Mouse (Mus musculus): ENCODE results near the gene Espn. TPM values are rescaled to one million over a fixed set of nuclear protein-coding genes. Genes with fewer than 3 reads are reported as not detected.

Gene Espn
- polyA plus RNA-seq, 1 experiment from 2014 or later = 4.0 TPM

- DNase-seq (ENCODE audit: low spot score) = no peak
Measured at GRCm38 (mm10) chr4:152092751-152093293, 59.3 kb downstream of the Espn start.

DNA sequence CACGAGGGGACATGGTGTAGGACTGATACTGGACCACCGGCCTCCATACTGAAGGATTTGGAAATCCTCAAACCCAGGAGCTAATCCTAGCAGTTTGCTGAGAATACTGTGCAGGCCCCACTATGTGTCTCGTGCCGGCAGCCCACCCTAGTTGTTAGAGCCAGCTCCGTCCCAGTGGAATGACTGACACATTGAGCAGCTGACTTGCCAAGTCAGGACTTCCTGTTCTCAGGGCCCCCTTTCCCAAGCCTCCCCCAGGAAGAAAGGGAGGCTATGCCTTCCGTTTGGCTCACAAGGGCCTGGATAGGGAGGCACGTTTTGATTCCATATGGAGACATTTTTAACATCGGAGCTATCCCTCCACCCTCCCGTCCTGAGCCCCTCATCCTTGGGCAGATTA lies 62.0 kb downstream of the Espn start:
- 69% methylated on average over 9 of the region's 9 CpGs for WGBS
- H3K4me1 ChIP-seq = peaks cover 39% of the 10 kb centered on the region
- peaks cover 24% of the 10 kb centered on the region for H3K27me3 ChIP-seq (ENCODE audit: insufficient read depth, poor library complexity, severe bottlenecking)

More at GRCm38 (mm10) chr4:152092751-152093293, 59.3 kb downstream of the Espn start:
- Histone ChIP-seq H3K27ac (peak overlapping the region; percentile 47; the same call in 1 of the 2 replicates), H3K27me3 (ENCODE audit: insufficient read depth, poor library complexity, severe bottlenecking) (peaks cover 24% of the 10 kb centered on the region; the same call in 1 of the 2 replicates), H3K4me3 (no peak overlapping the region), H3K4me1 (peaks cover 47% of the 10 kb centered on the region), H3K36me3 (0 out of 2 replicates have a peak, but pooled peaks cover 2% of the 10 kb centered on the region), H3K9me3 (no peaks in the 10 kb centered on the region)
- 56% methylated on average over 8 of the region's 8 CpGs for WGBS

DNA sequence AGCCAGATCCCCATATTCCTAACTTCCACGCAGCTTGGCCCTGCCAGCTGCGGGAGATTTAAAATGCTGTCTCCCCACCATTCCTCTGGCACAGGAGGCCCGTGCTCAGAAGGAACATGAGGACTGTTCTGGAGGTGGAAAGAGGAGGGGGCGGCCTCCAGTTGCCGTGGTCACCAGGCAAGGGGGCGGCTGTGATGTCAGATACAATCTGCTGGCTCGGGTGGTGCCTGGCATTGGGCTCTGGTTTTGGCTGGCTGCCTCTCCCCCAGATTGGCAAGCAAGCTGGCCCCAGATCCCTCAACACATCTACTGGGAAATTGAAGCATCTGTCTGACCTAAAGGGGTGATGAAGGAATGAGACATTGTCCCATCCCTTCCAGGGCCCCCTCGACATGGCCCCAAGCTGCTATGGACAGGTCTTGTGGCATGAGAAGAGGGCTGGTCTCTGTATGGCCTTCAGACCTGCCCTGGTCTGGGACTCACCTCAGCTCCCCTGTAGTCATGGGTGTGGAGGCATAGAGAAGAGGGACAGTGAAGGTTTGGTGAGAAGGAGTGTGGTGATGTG lies 63.5 kb downstream of the Espn start:
- Histone ChIP-seq H3K27ac (no peak overlapping the region), H3K4me3 (0 out of 2 replicates have a peak overlapping the region, but pooled peaks have one; percentile 3), H3K27me3 (ENCODE audit: insufficient read depth, poor library complexity, severe bottlenecking) (peaks cover 33% of the 10 kb centered on the region), H3K9me3 (no peaks in the 10 kb centered on the region), H3K4me1 (peaks cover 39% of the 10 kb centered on the region), H3K36me3 (0 out of 2 replicates have a peak, but pooled peaks cover 2% of the 10 kb centered on the region)
- no peak for DNase-seq (ENCODE audit: low spot score)
- 60% methylated on average over 8 of the region's 8 CpGs for WGBS

More for the DNA sequence above, 62.0 kb downstream of the Espn start:
- H3K9me3 ChIP-seq = no peaks in the 10 kb centered on the region
- no peak overlapping the region for H3K27ac ChIP-seq
- H3K36me3 ChIP-seq = 0 out of 2 replicates have a peak, but pooled peaks cover 2% of the 10 kb centered on the region
- no peak for DNase-seq (ENCODE audit: low spot score)
- no peak overlapping the region for H3K4me3 ChIP-seq

- H3K4me1 ChIP-seq = peaks cover 37% of the 10 kb centered on the region
- H3K36me3 ChIP-seq = 0 out of 2 replicates have a peak, but pooled peaks cover 2% of the 10 kb centered on the region
- DNase-seq (ENCODE audit: low spot score) = no peak
- peaks cover 33% of the 10 kb centered on the region for H3K27me3 ChIP-seq (ENCODE audit: insufficient read depth, poor library complexity, severe bottlenecking)
- no peak overlapping the region for H3K27ac ChIP-seq
- H3K4me3 ChIP-seq = peak overlapping the region; percentile 91
- 45% methylated on average over 4 of the region's 4 CpGs for WGBS
- H3K9me3 ChIP-seq = no peaks in the 10 kb centered on the region
Measured at GRCm38 (mm10) chr4:152088133-152088532, 64.0 kb downstream of the Espn start.

GRCm38 (mm10) chr4:152087211-152088081 lies 64.7 kb downstream of the Espn start:
- Histone ChIP-seq H3K9me3 (no peaks in the 10 kb centered on the region), H3K4me3 (peak overlapping the region; percentile 91), H3K4me1 (peaks cover 30% of the 10 kb centered on the region), H3K27ac (peak overlapping the region; percentile 91), H3K36me3 (0 out of 2 replicates have a peak, but pooled peaks cover 2% of the 10 kb centered on the region), H3K27me3 (ENCODE audit: insufficient read depth, poor library complexity, severe bottlenecking) (peaks cover 33% of the 10 kb centered on the region)
- DNase-seq (ENCODE audit: low spot score) = no peak
- WGBS = 7% methylated on average over 12 of the region's 12 CpGs

DNA sequence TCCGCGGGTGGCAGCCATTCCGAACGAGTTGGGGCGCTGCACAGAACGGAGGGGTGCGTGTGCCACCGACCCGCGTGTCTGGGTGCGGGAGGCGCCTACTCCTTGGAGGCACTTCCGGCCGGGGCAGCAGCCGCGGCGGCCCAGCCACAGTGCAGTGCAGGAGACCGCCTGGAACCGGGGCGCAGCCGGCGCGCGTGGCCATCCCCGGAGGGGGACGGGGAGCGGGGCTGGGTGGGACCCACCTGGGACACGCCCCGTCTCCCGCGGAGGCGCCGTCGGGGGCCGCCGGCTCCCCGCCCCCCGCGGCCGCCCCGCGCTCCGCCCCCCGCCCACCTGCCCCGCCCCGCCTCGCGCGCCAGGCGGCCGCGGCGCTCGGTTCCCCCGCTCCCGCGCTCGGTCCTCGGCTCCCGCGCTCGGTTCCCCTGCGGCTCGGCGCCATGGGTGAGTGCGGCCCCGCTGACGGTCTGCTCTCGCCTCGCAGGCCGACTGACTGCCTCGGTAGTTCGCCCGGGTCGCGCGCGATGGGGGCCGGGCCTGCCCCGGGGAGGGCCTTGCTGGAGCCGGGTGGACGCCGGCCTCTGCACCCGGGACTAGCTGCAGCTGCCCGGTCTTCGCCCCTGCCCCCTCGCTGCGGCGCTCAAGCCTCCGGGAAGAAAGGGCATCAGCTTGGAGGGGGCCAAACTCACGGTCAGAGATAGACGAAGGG lies 65.5 kb downstream of the Espn start:
- peak; percentile 86 for DNase-seq (ENCODE audit: low spot score)
- Histone ChIP-seq H3K27me3 (ENCODE audit: insufficient read depth, poor library complexity, severe bottlenecking) (peaks cover 33% of the 10 kb centered on the region), H3K36me3 (no peaks in the 10 kb centered on the region), H3K9me3 (no peaks in the 10 kb centered on the region), H3K27ac (peak overlapping the region; percentile 91), H3K4me3 (peak overlapping the region; percentile 91), H3K4me1 (peaks cover 26% of the 10 kb centered on the region)
- under 1% methylated on average over 77 of the region's 92 CpGs for WGBS

- H3K27ac ChIP-seq = no peak overlapping the region
- H3K4me1 ChIP-seq = peaks cover 23% of the 10 kb centered on the region
- 78% methylated on average over 7 of the region's 7 CpGs for WGBS
- no peak for DNase-seq (ENCODE audit: low spot score)
- H3K27me3 ChIP-seq (ENCODE audit: insufficient read depth, poor library complexity, severe bottlenecking) = peaks cover 33% of the 10 kb centered on the region
- no peaks in the 10 kb centered on the region for H3K9me3 ChIP-seq
- no peaks in the 10 kb centered on the region for H3K36me3 ChIP-seq
- no peak overlapping the region for H3K4me3 ChIP-seq
Measured at GRCm38 (mm10) chr4:152084616-152085015, 67.6 kb downstream of the Espn start.

GRCm38 (mm10) chr4:152083611-152084220 lies 68.5 kb downstream of the Espn start:
- Histone ChIP-seq H3K4me1 (peaks cover 22% of the 10 kb centered on the region), H3K36me3 (no peaks in the 10 kb centered on the region), H3K27me3 (ENCODE audit: insufficient read depth, poor library complexity, severe bottlenecking) (peaks cover 30% of the 10 kb centered on the region), H3K9me3 (no peaks in the 10 kb centered on the region), H3K27ac (no peak overlapping the region), H3K4me3 (no peak overlapping the region)
- 80% methylated on average over 7 of the region's 7 CpGs for WGBS
- DNase-seq (ENCODE audit: low spot score) = no peak

DNA sequence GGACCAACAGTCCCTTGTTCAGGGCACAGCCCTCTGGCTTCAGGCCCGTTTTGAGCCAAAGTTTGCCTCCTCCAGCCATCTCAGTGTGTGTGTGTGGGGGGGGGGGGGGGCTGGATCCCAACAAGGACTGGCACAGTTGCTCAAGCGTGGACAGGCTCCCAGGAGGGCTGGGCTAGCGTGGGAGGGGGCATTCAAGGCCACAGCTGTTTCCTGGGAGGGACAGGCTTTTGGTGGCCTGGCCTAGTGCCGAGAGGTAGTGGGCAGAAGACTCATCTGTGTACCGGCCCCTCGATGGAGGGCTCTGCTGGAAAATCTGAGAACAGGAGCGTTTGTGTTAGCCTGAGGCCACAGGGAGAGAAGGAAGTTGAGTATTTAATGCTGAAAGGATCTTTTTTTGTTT lies 72.2 kb downstream of the Espn start:
- Histone ChIP-seq H3K9me3 (no peaks in the 10 kb centered on the region), H3K4me3 (no peak overlapping the region)
- 71% methylated on average over 7 of the region's 7 CpGs for WGBS

GRCm38 (mm10) chr4:152079261-152079660 lies 72.9 kb downstream of the Espn start:
- WGBS = 84% methylated on average over 3 of the region's 3 CpGs
- Histone ChIP-seq H3K27ac (no peak overlapping the region), H3K4me1 (peaks cover 20% of the 10 kb centered on the region), H3K9me3 (no peaks in the 10 kb centered on the region), H3K27me3 (ENCODE audit: insufficient read depth, poor library complexity, severe bottlenecking) (no peaks in the 10 kb centered on the region; the same call in 1 of the 2 replicates), H3K4me3 (no peak overlapping the region), H3K36me3 (no peaks in the 10 kb centered on the region)
- no peak for DNase-seq (ENCODE audit: low spot score)

More for the DNA sequence above, 72.2 kb downstream of the Espn start:
- no peak for DNase-seq (ENCODE audit: low spot score)
- peaks cover 20% of the 10 kb centered on the region for H3K4me1 ChIP-seq
- peaks cover 6% of the 10 kb centered on the region for H3K27me3 ChIP-seq (ENCODE audit: insufficient read depth, poor library complexity, severe bottlenecking)
- no peak overlapping the region for H3K27ac ChIP-seq
- H3K36me3 ChIP-seq = no peaks in the 10 kb centered on the region

GRCm38 (mm10) chr4:152078105-152078530 lies 74.1 kb downstream of the Espn start:
- Histone ChIP-seq H3K27ac (no peak overlapping the region), H3K27me3 (ENCODE audit: insufficient read depth, poor library complexity, severe bottlenecking) (no peaks in the 10 kb centered on the region; the same call in 1 of the 2 replicates), H3K9me3 (no peaks in the 10 kb centered on the region), H3K4me1 (peaks cover 24% of the 10 kb centered on the region), H3K36me3 (no peaks in the 10 kb centered on the region), H3K4me3 (no peak overlapping the region)
- no peak for DNase-seq (ENCODE audit: low spot score)
- 94% methylated on average over 10 of the region's 10 CpGs for WGBS

GRCm38 (mm10) chr4:152077191-152077590 lies 75.0 kb downstream of the Espn start:
- DNase-seq (ENCODE audit: low spot score) = no peak
- Histone ChIP-seq H3K36me3 (no peaks in the 10 kb centered on the region), H3K27ac (no peak overlapping the region), H3K9me3 (no peaks in the 10 kb centered on the region), H3K4me3 (no peak overlapping the region), H3K27me3 (ENCODE audit: insufficient read depth, poor library complexity, severe bottlenecking) (no peaks in the 10 kb centered on the region; the same call in 1 of the 2 replicates), H3K4me1 (peaks cover 31% of the 10 kb centered on the region)
- WGBS = 88% methylated on average over 9 of the region's 9 CpGs
